Mouse (Mus musculus) cerebellum, adult 9-10 months (tissue): ENCODE results near the gene Asb14.
"Not testable (repeated sequence)": the region's sequence is repeated elsewhere in the genome, so short reads cannot be mapped to it uniquely, and the experiment has no call there.

ENCODE experiments used
- DNase-seq: peaks from one replicate; pipeline ENCODE4 v3.0.0; 2022

Asb14 gene

GRCm38 (mm10) chr14:26894392-26894791 lies at the start of gene Asb14:
Asb14 (plus strand) TSS chr14:26894557.
- no peak for DNase-seq

- no peak for DNase-seq
Observed at GRCm38 (mm10) chr14:26853053-26853452, 41.3 kb upstream of the Asb14 start.

GRCm38 (mm10) chr14:26854066-26854465 lies 40.3 kb upstream of the Asb14 start:
- DNase-seq = no peak

- DNase-seq = no peak
Observed at GRCm38 (mm10) chr14:26858364-26858763, 36.0 kb upstream of the Asb14 start.

GRCm38 (mm10) chr14:26859024-26859423 lies 35.3 kb upstream of the Asb14 start:
- DNase-seq = no peak

- no peak for DNase-seq
Observed at GRCm38 (mm10) chr14:26867356-26867755, 27.0 kb upstream of the Asb14 start.

- no peak for DNase-seq
Observed at GRCm38 (mm10) chr14:26868299-26868698, 26.1 kb upstream of the Asb14 start.

GRCm38 (mm10) chr14:26878756-26879155 lies 15.6 kb upstream of the Asb14 start:
- DNase-seq = no peak

GRCm38 (mm10) chr14:26879976-26880375 lies 14.4 kb upstream of the Asb14 start:
- DNase-seq = no peak

GRCm38 (mm10) chr14:26881700-26882099 lies 12.7 kb upstream of the Asb14 start:
- DNase-seq = no peak

- no peak for DNase-seq
Observed at GRCm38 (mm10) chr14:26887244-26887643, 7.1 kb upstream of the Asb14 start.

- no peak for DNase-seq
Observed at GRCm38 (mm10) chr14:26890777-26891176, 3.6 kb upstream of the Asb14 start.

GRCm38 (mm10) chr14:26899490-26899889 lies 5.1 kb downstream of the Asb14 start:
- no peak for DNase-seq

- no peak for DNase-seq
Observed at GRCm38 (mm10) chr14:26900893-26901292, 6.5 kb downstream of the Asb14 start.

- DNase-seq = no peak
Observed at GRCm38 (mm10) chr14:26907401-26907800, 13.0 kb downstream of the Asb14 start.

GRCm38 (mm10) chr14:26910461-26910860 lies 16.1 kb downstream of the Asb14 start:
- not testable (repeated sequence) for DNase-seq

- DNase-seq = no peak
Observed at GRCm38 (mm10) chr14:26911201-26911600, 16.8 kb downstream of the Asb14 start.

GRCm38 (mm10) chr14:26911826-26912225 lies 17.5 kb downstream of the Asb14 start:
- DNase-seq = no peak

- DNase-seq = no peak
Observed at GRCm38 (mm10) chr14:26913681-26914268, 19.4 kb downstream of the Asb14 start.

GRCm38 (mm10) chr14:26919310-26919709 lies 25.0 kb downstream of the Asb14 start:
- DNase-seq = no peak

- DNase-seq = no peak
Observed at GRCm38 (mm10) chr14:26923702-26924421, 29.5 kb downstream of the Asb14 start.

- DNase-seq = no peak
Observed at GRCm38 (mm10) chr14:26934891-26935290, 40.5 kb downstream of the Asb14 start.

- DNase-seq = no peak
Observed at GRCm38 (mm10) chr14:26935558-26935957, 41.2 kb downstream of the Asb14 start.

GRCm38 (mm10) chr14:26956139-26956538 lies 61.8 kb downstream of the Asb14 start:
- not testable (repeated sequence) for DNase-seq

GRCm38 (mm10) chr14:26960518-26960917 lies 66.2 kb downstream of the Asb14 start:
- no peak for DNase-seq
